Mouse (Mus musculus) left cerebral cortex, adult 18-20 months (tissue): ENCODE results near the gene Fkbp14. TPM values are rescaled to one million over a fixed set of nuclear protein-coding genes. Genes with fewer than 3 reads are reported as not detected.
A peak's percentile ranks its signal among the peaks of the same experiment; 100 is the strongest.

Experiments used
- DNase-seq, 2 experiments: peaks; one replicate each; pipeline ENCODE4 v3.0.0; 2021 to 2022; ENCODE audit warnings: low spot score in 2 of 2, mixed read lengths in 1 of 2
- long read RNA-seq, 2 experiments: library from polyadenylated mRNA; stranded (forward); transcript quantifications; one replicate each; pipeline ENCODE4 v2.0.0; 2021
- total RNA-seq, 2 experiments: library from RNA; stranded (reverse); gene quantifications; 2 replicates each; pipeline ENCODE4 v1.2.3; 2021

The Fkbp14 gene
- 1 to 10 TPM; 9.5 to 9.9 TPM for total RNA-seq
- long read RNA-seq, experiment 1, transcript Fkbp14-201 (4 exons, 2,694 nt), result major isoform, 6 of 9 reads
- long read RNA-seq, experiment 1, partial matches to known transcripts, result 0 of 9 reads
- long read RNA-seq, experiment 1, other reads (novel, unspliced or antisense), result 2 of 9 reads
- long read RNA-seq, experiment 2, partial matches to known transcripts, result 1 of 6 reads
- long read RNA-seq, experiment 2, other reads (novel, unspliced or antisense), result 0 of 6 reads

DNA sequence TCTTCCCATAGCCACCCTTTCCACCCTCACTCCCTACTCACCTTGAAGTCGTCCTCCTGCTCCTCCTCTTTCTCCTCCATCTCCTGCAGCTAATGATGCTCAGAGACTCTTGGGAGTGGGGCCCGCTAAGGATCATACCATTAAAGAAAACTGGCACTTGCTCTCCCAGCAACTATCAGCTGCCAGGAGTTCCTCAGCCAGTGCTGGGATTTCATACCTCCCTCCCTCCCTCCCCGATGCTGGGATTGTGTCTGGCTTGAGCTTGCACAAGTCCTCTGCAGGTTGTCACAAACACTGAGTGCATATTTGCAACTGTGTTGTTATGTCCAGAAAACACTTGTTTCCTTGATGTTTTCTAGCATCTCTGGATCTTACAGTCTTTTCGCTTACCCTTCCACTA, at the start of gene Fkbp14:
Gene Fkbp14, minus strand, starts transcription at position 101 of the 400 bp plus-strand sequence.
- DNase-seq, result no peak

- DNase-seq, result no peak
These were observed 46.1 kb upstream of the Fkbp14 start for GRCm38 (mm10) chr6:54643181-54643580.

GRCm38 (mm10) chr6:54641953-54642352, 44.8 kb upstream of the Fkbp14 start:
- DNase-seq, result peak; percentile 25 to 29

GRCm38 (mm10) chr6:54639877-54640276, 42.8 kb upstream of the Fkbp14 start:
- no peak for DNase-seq

DNA sequence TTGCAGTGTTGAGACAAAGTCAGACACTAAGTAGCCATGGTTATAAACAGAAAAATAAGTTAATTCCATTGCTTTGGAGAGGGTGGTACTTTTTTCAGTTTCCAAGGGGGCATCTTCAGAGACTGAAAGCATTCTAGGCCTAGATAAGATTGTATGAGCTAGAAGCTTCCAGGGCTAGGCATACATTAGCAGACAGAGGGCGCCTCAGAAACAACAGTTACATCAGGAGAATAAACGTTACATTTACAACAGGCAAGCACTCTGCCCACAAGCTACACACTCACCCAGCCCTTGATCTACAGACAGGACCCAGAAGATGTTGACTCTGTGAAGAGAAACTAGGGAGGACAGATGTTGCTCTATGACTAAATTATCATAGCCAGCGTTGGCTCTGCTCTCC, 34.4 kb upstream of the Fkbp14 start:
- peak; percentile 37 to 39 for DNase-seq

DNA sequence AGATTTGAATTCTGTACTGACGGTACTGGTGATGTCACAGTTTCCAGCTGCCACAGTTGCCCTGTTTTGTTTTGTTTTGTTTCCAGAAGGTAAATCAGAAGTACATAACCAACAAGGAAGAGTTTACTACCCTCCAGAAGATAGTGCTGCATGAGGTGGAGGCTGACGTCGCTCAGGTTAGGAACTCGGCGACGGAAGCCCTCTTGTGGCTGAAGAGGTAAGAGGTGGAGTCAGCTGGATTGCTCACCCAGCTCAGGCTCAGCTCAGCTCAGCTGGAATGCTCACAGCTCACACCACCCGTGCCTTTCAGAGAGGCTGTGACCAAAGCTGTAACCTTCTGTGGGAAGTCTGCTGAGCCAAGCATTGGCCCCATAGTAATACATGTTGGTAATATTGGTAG, 32.6 kb upstream of the Fkbp14 start:
- DNase-seq, result peak; percentile 26 to 29

- no peak for DNase-seq
These were observed 31.3 kb upstream of the Fkbp14 start for GRCm38 (mm10) chr6:54628381-54628780.

- no peak for DNase-seq
These were observed 23.2 kb upstream of the Fkbp14 start for GRCm38 (mm10) chr6:54620357-54620756.

DNA sequence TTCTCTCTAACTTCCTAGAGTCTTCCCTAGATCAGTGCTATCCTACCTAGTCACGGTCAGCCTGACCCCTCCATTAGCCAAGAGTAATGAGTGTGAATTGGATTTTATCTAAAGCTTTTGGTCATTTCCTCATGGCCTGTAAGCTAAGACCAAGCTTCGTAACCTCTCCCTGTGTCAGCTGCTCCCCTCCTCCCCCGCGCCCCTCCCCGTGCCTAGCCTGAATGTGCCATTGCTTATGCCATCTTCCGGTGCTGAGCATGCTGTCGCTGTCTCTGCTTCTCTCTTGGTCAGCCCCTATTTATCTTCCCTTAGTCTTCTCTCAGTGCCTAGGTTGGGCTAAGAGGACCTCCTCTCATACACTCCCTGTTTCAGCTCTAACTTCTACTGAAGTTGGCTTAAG, 22.4 kb upstream of the Fkbp14 start:
- DNase-seq, result no peak

- DNase-seq, result no peak
These were observed 20.3 kb upstream of the Fkbp14 start for GRCm38 (mm10) chr6:54617363-54617762.

GRCm38 (mm10) chr6:54606241-54606640, 9.1 kb upstream of the Fkbp14 start:
- DNase-seq, result no peak

GRCm38 (mm10) chr6:54604001-54604715, 7.0 kb upstream of the Fkbp14 start:
- no peak for DNase-seq

DNA sequence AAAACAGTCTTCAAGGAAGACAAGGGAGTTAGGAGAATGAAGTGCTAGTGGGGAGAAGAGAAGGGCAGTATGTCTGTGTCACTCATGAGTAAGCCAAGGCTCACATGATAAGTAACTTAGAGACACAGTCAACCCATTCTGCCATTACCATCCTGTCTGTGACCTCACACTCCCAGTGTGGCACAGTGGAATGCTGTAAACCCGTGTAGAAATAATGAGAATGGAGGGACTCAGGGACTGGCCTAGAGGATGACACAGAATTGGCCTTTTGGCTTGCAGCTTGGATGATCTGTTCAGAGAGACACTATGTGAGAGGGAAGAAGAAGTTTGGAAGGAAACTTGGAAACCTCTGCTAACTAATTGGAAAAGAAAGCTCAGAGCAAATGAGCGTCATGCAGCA, 5.8 kb upstream of the Fkbp14 start:
- no peak for DNase-seq

DNA sequence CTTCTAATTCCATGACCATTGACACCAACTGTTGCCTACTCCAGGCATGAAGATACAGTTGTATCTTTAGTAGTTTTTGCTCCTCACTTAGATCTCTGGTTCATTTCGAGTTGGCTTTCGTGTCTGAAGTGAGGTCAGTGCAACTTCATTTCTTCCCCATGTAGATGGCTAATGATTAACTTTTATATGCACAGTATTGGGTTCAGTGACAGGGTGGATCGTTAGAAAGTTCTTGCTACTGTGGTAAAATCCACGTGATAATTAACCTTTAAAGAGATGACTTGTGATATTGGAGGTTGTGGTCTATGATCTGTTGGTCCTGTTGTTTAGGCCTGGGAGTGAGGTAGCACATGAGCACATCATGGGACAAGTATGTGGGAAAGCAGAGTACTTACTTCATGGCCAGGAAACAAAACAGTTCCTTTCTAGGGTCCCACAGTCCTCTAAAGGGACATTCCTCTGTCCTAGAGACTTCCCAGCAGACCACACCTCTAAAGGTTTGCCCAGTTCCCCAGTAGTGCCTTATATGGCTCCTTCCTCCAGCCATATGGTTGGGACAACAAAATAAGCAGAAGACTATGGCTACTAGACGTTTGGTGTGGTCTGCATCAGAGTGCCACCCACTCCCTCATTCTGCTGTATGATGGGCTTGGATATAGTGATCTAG, 3.7 kb upstream of the Fkbp14 start:
- no peak for DNase-seq

- no peak for DNase-seq
These were observed 603 bp upstream of the Fkbp14 start for GRCm38 (mm10) chr6:54597711-54598110.

DNA sequence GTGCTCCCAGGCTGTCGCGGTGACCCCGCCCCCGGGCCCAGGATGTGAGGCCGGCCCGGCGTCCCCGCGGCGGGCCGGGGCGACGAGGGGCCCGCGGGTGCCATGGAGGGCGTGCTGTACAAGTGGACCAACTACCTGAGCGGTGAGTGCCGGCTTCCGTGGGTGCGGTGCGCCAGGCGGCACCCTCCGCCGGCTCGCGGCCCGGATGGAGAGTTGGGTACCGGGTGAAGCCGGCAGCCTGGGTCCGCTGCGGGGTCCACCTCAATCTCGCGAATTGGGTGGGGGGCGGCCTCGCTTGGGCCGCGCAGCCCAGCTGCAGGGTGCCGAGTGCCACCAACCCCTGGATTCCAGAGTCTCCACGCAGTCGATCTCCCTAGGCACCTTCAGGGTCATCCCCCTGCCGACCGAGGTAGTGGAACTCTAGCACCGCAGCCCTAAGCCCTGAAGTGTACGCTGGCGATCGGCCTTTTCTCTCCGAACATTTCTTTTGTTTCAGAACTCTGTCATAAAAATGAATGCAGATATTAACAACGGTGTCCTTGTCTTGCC, 1.7 kb downstream of the Fkbp14 start:
- DNase-seq, result no peak

- DNase-seq, result peak; percentile 90 to 93
These were observed 2.4 kb downstream of the Fkbp14 start, which contains the start of gene Plekha8 for GRCm38 (mm10) chr6:54594469-54595329. Gene Plekha8, plus strand, starts transcription at chr6:54595111.

GRCm38 (mm10) chr6:54593766-54594468, 3.2 kb downstream of the Fkbp14 start:
- no peak for DNase-seq

DNA sequence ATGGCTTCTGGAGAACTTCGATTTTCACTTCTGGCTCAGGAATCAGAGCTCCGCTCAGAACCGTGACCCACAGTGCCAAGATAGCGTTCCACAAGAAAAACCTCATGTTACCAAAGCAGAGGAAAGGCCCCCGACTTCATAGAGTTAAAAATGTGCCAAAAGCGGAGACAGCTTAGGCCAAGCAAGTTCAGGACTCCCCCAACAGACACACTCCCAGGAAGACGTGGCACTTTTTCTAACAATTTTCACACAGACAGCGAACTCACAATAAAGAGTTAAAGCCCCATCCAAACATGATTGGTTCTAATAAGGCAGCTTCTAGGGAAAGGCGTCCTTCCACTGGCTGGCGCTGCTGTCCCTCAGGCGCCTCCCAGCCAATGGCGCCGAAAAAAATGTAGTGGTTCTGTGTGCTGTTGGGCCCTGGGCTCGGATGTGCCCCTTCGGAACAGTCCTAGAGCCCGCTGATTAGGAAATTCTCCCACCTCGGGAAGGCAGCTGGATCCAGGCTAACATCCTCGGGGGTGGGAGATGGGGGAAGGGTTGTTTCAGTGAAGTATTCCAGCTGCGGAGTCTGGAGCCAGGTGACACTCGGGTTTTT, 4.1 kb downstream of the Fkbp14 start:
- DNase-seq, result peak; percentile 90 to 95

- no peak for DNase-seq
These were observed 5.3 kb downstream of the Fkbp14 start for GRCm38 (mm10) chr6:54591778-54592177.
